Mouse (Mus musculus): Measurements from ENCODE around the gene Hcrtr1. TPM values are rescaled to one million over a fixed set of nuclear protein-coding genes. Genes with fewer than 3 reads are reported as not detected.

The Hcrtr1 gene
- polyA plus RNA-seq, 1 experiment from 2014 or later: 0.34 TPM

Other genes with a start within 250 kb of the Hcrtr1 start
- gene Spocd1, start 210.1 kb downstream of the Hcrtr1 start, polyA plus RNA-seq (2015; fragmentation: Nextera tagmentation; extraction: Ambion mirVana): 0.05 and 0.06 TPM in 2 replicates
- gene Adgrb2, start 154.5 kb downstream of the Hcrtr1 start, polyA plus RNA-seq (2015; fragmentation: Nextera tagmentation; extraction: Ambion mirVana): 0.17 and 0.36 TPM in 2 replicates
- gene Col16a1, start 91.5 kb downstream of the Hcrtr1 start, polyA plus RNA-seq (2015; fragmentation: Nextera tagmentation; extraction: Ambion mirVana): 3.5 and 6.2 TPM in 2 replicates
- gene Pef1, start 36.8 kb downstream of the Hcrtr1 start, polyA plus RNA-seq (2015; fragmentation: Nextera tagmentation; extraction: Ambion mirVana): 62.1 and 65.4 TPM in 2 replicates
- 47.3 and 52.2 TPM in 2 replicates for gene Tinagl1, start 35.8 kb upstream of the Hcrtr1 start, polyA plus RNA-seq (2015; fragmentation: Nextera tagmentation; extraction: Ambion mirVana)
- gene Gm853, start 83.0 kb upstream of the Hcrtr1 start, polyA plus RNA-seq (2015; fragmentation: Nextera tagmentation; extraction: Ambion mirVana): 0.05 TPM in 1 of 2 replicates, not detected in the other
- gene Serinc2, start 139.8 kb upstream of the Hcrtr1 start, polyA plus RNA-seq (2015; fragmentation: Nextera tagmentation; extraction: Ambion mirVana): 8.3 and 9.4 TPM in 2 replicates
- 2.9 and 3.1 TPM in 2 replicates for gene Fabp3, start 169.2 kb upstream of the Hcrtr1 start, polyA plus RNA-seq (2015; fragmentation: Nextera tagmentation; extraction: Ambion mirVana)
- gene Gm10570, start 169.3 kb upstream of the Hcrtr1 start, polyA plus RNA-seq (2015; fragmentation: Nextera tagmentation; extraction: Ambion mirVana): not detected in 2 replicates
- gene Zcchc17, start 220.6 kb upstream of the Hcrtr1 start, polyA plus RNA-seq (2015; fragmentation: Nextera tagmentation; extraction: Ambion mirVana): 96.6 and 104 TPM in 2 replicates
- gene Snrnp40, start 220.8 kb upstream of the Hcrtr1 start, polyA plus RNA-seq (2015; fragmentation: Nextera tagmentation; extraction: Ambion mirVana): 152 and 156 TPM in 2 replicates

Measured in thymus, postnatal 0 days (tissue).